Mouse (Mus musculus): ENCODE measurements at regions not wholly inside any gene's neighbourhood (a gene's known extent, or its start where the extent isn't known, plus 50 kb on each side); places are given as distances from the start of the nearest gene placed in this dataset.
"Not testable (repeated sequence)": the region's sequence is repeated elsewhere in the genome, so short reads cannot be mapped to it uniquely, and the experiment has no call there.

- TF ChIP-seq EP300 (optimal IDR thresholded peaks at IDR 0.05): not testable (repeated sequence)
- peak; percentile 5; the same call in 1 of the 2 replicates for TF ChIP-seq CTCF (IDR thresholded peaks at IDR 0.05; ENCODE audit: low read depth)
These were observed 624.7 kb downstream of the Pcdh19 start for GRCm38 (mm10) chrX:133064116-133064515.

Measured in stomach, postnatal 0 days (tissue).